8 mouse cellular contexts compared by ENCODE assay signal in genomic region chr4:41722918-41723351, GRCm38 (mm10). TPM values are rescaled to one million over a fixed set of nuclear protein-coding genes. Genes with fewer than 3 reads are reported as not detected.
DNase-seq lines count a peak whose midpoint lies in the region; ATAC-seq lines count a peak whose summit lies in the region.

Gene Dctn3, minus strand, starts transcription at chr4:41723170.

- peak within 1 kb of the TSS; percentile 94 for H3K9ac ChIP-seq in hindbrain, embryonic 16.5 days (ENCODE audit: low read depth, low read length)

- ATAC-seq in hindbrain, embryonic 16.5 days, result peak; percentile 97

- H3K79me2 ChIP-seq in macrophage (ENCODE audit: inconsistent target), result peaks cover 17% of the 10 kb centered on the region

- peaks cover 25% of the 10 kb centered on the region for H3K27me3 ChIP-seq in hindbrain, embryonic 16.5 days (replicated peaks; ENCODE audit: control insufficient read depth, insufficient read depth, low read length)

- peak; percentile 83 for DNase-seq in WW6 (ENCODE audit: low read depth, low spot score)
- DNase-seq in cerebellum, postnatal 36 days, result peak; percentile 85 to 87
- peak; percentile 91 for DNase-seq in gastrocnemius, adult 18-20 months (ENCODE audit: low spot score)
- peak; percentile 85 to 92 for DNase-seq in left cerebral cortex, adult 18-20 months (ENCODE audit: low spot score in 2 of 2)
- peak; percentile 95 for DNase-seq in right cerebral cortex, adult 18-20 months
- peak; percentile 75 for DNase-seq in urinary bladder, postnatal 25 days (ENCODE audit: low spot score)

- H3K4me2 ChIP-seq in hindbrain, embryonic 16.5 days (ENCODE audit: low read length), result peak within 1 kb of the TSS; percentile 94

- no peaks in the 10 kb centered on the region for H3K9me3 ChIP-seq in hindbrain, embryonic 16.5 days (ENCODE audit: control insufficient read depth, low read length)

- peak within 1 kb of the TSS; percentile 63 for H3K27ac ChIP-seq in hindbrain, embryonic 16.5 days (ENCODE audit: low read depth, low read length)
- H3K27ac ChIP-seq in macrophage, result peak within 1 kb of the TSS; percentile 21; the same call in 1 of the 2 replicates

- 0% methylated on average over 27 of the region's 27 CpGs for WGBS in hindbrain, embryonic 16.5 days
- WGBS in macrophage (ENCODE audit: missing documents), result under 1% methylated on average over 27 of the region's 27 CpGs

- H3K36me3 ChIP-seq in hindbrain, embryonic 16.5 days (ENCODE audit: control insufficient read depth, insufficient read depth, low read length), result peaks cover 17% of the 10 kb centered on the region; the same call in 1 of the 2 replicates
- H3K36me3 ChIP-seq in macrophage (ENCODE audit: inconsistent target), result peaks cover 27% of the 10 kb centered on the region

- peaks cover 17% of the 10 kb centered on the region for H3K4me1 ChIP-seq in hindbrain, embryonic 16.5 days (ENCODE audit: control insufficient read depth, insufficient read depth, low read depth, low read length)

- H3K4me3 ChIP-seq in hindbrain, embryonic 16.5 days (ENCODE audit: low read length), result peak within 1 kb of the TSS; percentile 95
- peak within 1 kb of the TSS; percentile 95 for H3K4me3 ChIP-seq in macrophage (ENCODE audit: inconsistent target)

RNA-seq across cellular contexts. Expression of gene Dctn3, which starts in this region (rescaled TPM):
- 10 to 100 TPM; 42.5 to 45.3 TPM for total RNA-seq in gastrocnemius, adult 18-20 months (2021)
- polyA plus RNA-seq in hindbrain, embryonic 16.5 days (2015; fragmentation: Nextera tagmentation; extraction: Ambion mirVana), result 309 and 323 TPM in 2 replicates
- 100 to 1,000 TPM; 166 to 172 TPM for total RNA-seq in left cerebral cortex, adult 18-20 months (2021)
- total RNA-seq in macrophage (2018; cell fraction: chromatin; rRNA removed), result 10 to 100 TPM in 14 of 26 experiments, 1 to 10 TPM in 12; 2.7 to 20.1 (median 10.4) TPM
- 10 to 100 TPM; 59.2 to 85.1 (median 73.9) TPM for total RNA-seq in macrophage (2018; cell fraction: cytosol; rRNA removed)
- 10 to 100 TPM in 24 of 26 experiments, 1 to 10 TPM in 2; 8.5 to 36.2 (median 21.4) TPM for total RNA-seq in macrophage (2018; cell fraction: nucleus; rRNA removed)
- polyA plus RNA-seq in macrophage (2018), result 34.4 to 93.4 TPM (median 69.6 TPM) in 3 replicates

Comparison
In these comparisons a context has a peak if more than half of its experiments do, and no peak if none do; other contexts are left out.
1. Peak in every context shown above with its lines: DNase-seq, ATAC-seq, H3K4me3 ChIP-seq and H3K27ac ChIP-seq.